8 mouse cellular contexts compared by ENCODE assay signal in genomic region chr6:94966962-94967361, GRCm38 (mm10).
A peak's percentile ranks its signal among the peaks of the same experiment; 100 is the strongest.
DNase-seq lines count a peak whose midpoint lies in the region; ATAC-seq and TF ChIP-seq lines count a peak whose summit lies in the region.
"Had no signal": no experiment of that assay in that cellular context is flagged by ENCODE, and none has a peak within 500 bp of the region (broad histone marks: within the 10 kb centered on the region; RNA-seq: fewer than 3 reads in every experiment).

No protein-coding gene starts in this region.

- H3K4me3 ChIP-seq in MEL (ENCODE audit: control insufficient read depth in 1 of 2, insufficient read depth in 1 of 2, low read depth in 2 of 2, low read length in 2 of 2), result no peak overlapping the region
- H3K4me3 ChIP-seq in intestine, embryonic 15.5 days (replicated peaks), result no peak overlapping the region
- H3K4me3 ChIP-seq in thymus, adult 2 months (ENCODE audit: control insufficient read depth, insufficient read depth, low read length), result no peak overlapping the region
- H3K4me3 ChIP-seq: neural tube, embryonic 12.5 days had no signal

- peak; percentile 91 for TF ChIP-seq RAD21 in MEL (IDR thresholded peaks at IDR 0.05; ENCODE audit: low read depth, low read length)

- H3K79me2 ChIP-seq in MEL (ENCODE audit: control insufficient read depth, insufficient read depth, low read length, poor library complexity), result no peaks in the 10 kb centered on the region

- H3K4me1 ChIP-seq in MEL (ENCODE audit: control insufficient read depth in 1 of 2, insufficient read depth in 2 of 2, low read length in 2 of 2), result peaks cover 2 to 12% of the 10 kb centered on the region in 2 experiments; a peak in 2 of 4 replicates
- no peaks in the 10 kb centered on the region for H3K4me1 ChIP-seq in intestine, embryonic 15.5 days (replicated peaks)
- H3K4me1 ChIP-seq in thymus, adult 2 months (replicated peaks; ENCODE audit: control insufficient read depth, insufficient read depth, low read length), result no peaks in the 10 kb centered on the region; the same call in 1 of the 2 replicates
- H3K4me1 ChIP-seq: neural tube, embryonic 12.5 days had no signal

- H3K36me3 ChIP-seq in MEL (ENCODE audit: control insufficient read depth in 1 of 2, insufficient read depth in 2 of 2, low read length in 2 of 2), result peaks cover 0 to 12% of the 10 kb centered on the region in 2 experiments; a peak in 2 of 4 replicates
- H3K36me3 ChIP-seq in intestine, embryonic 15.5 days, result no peaks in the 10 kb centered on the region
- H3K36me3 ChIP-seq in splenic B cell, adult 2 months (ENCODE audit: control insufficient read depth, insufficient read depth, low read length, poor library complexity, severe bottlenecking), result no peaks in the 10 kb centered on the region
- no peaks in the 10 kb centered on the region for H3K36me3 ChIP-seq in thymus, adult 2 months (ENCODE audit: control insufficient read depth, insufficient read depth, low read length)
- H3K36me3 ChIP-seq: neural tube, embryonic 12.5 days had no signal

- H3K27ac ChIP-seq in MEL (ENCODE audit: control insufficient read depth, low read depth, low read length), result no peak overlapping the region
- H3K27ac ChIP-seq in intestine, embryonic 15.5 days, result no peak overlapping the region
- no peak overlapping the region for H3K27ac ChIP-seq in thymus, adult 2 months (ENCODE audit: control insufficient read depth, insufficient read depth, low read length)
- H3K27ac ChIP-seq: neural tube, embryonic 12.5 days had no signal

- 4% methylated on average over 3 of the region's 3 CpGs for WGBS in intestine, embryonic 15.5 days
- WGBS in thymus, adult 2 months, result 3% methylated on average over 3 of the region's 3 CpGs

- H3K9me3 ChIP-seq in MEL (replicated peaks; ENCODE audit: insufficient read depth, low read length), result no peaks in the 10 kb centered on the region
- no peaks in the 10 kb centered on the region for H3K9me3 ChIP-seq in intestine, embryonic 15.5 days
- H3K9me3 ChIP-seq: neural tube, embryonic 12.5 days had no signal

- peaks cover 0 to 3% of the 10 kb centered on the region in 2 experiments; a peak in 1 of 4 replicates for H3K27me3 ChIP-seq in MEL (ENCODE audit: control insufficient read depth in 1 of 2, insufficient read depth in 2 of 2, low read length in 2 of 2)
- H3K27me3 ChIP-seq in intestine, embryonic 15.5 days (replicated peaks), result no peaks in the 10 kb centered on the region
- no peaks in the 10 kb centered on the region for H3K27me3 ChIP-seq in splenic B cell, adult 2 months (ENCODE audit: control insufficient read depth, insufficient read depth, low read length, poor library complexity, severe bottlenecking)
- H3K27me3 ChIP-seq in thymus, adult 2 months (ENCODE audit: control insufficient read depth, insufficient read depth, low read length), result no peaks in the 10 kb centered on the region
- H3K27me3 ChIP-seq: neural tube, embryonic 12.5 days had no signal

- ATAC-seq in intestine, embryonic 15.5 days, result peak; percentile 39; the same call in 1 of the 2 replicates

- TF ChIP-seq EP300 in MEL (IDR thresholded peaks at IDR 0.05; ENCODE audit: low read depth in 1 of 2, low read length in 2 of 2), result no peak

- TF ChIP-seq POLR2A in MEL (IDR thresholded peaks at IDR 0.05; ENCODE audit: control insufficient read depth in 1 of 2, insufficient read depth in 1 of 2, low read depth in 1 of 2, low read length in 2 of 2, poor library complexity in 1 of 2), result no peak
- TF ChIP-seq POLR2A in thymus, adult 2 months (IDR thresholded peaks at IDR 0.05; ENCODE audit: control insufficient read depth, extremely low read depth, insufficient read depth, low read length, poor library complexity), result no peak

- no peak overlapping the region for H3K9ac ChIP-seq in MEL (ENCODE audit: control insufficient read depth, low read depth, low read length, poor library complexity, severe bottlenecking)
- no peak overlapping the region for H3K9ac ChIP-seq in intestine, embryonic 15.5 days
- H3K9ac ChIP-seq: neural tube, embryonic 12.5 days had no signal

- DNase-seq in layer of hippocampus, postnatal 10 days (ENCODE audit: low spot score in 2 of 2), result peak; percentile 7 to 22
- DNase-seq in layer of hippocampus, adult 9-11 months, result no peak
- peak; percentile 67 for DNase-seq in MEL (ENCODE audit: low read depth, low spot score)
- peak; percentile 19 for DNase-seq in c-Kit-positive CD71-negative TER-119-negative erythroid progenitor cells, embryonic 14.5 days (ENCODE audit: low read depth)
- peak; percentile 65 for DNase-seq in splenic B cell, adult 2 months (ENCODE audit: low read depth, low spot score)
- no peak for DNase-seq in thymus, adult 2 months

- H3K4me2 ChIP-seq in intestine, embryonic 15.5 days (replicated peaks), result no peak overlapping the region
- H3K4me2 ChIP-seq: neural tube, embryonic 12.5 days had no signal

- peak in 2 of 3 experiments; percentile 32 to 95; a peak in 4 of 6 replicates for TF ChIP-seq CTCF in MEL (IDR thresholded peaks at IDR 0.05 in 2 of 3, conservative IDR thresholded peaks at IDR 0.05 in 1 of 3; ENCODE audit: control insufficient read depth in 1 of 3, insufficient read depth in 1 of 3, low read depth in 2 of 3, low read length in 3 of 3, poor library complexity in 1 of 3, severe bottlenecking in 1 of 3)
- TF ChIP-seq CTCF in thymus, adult 2 months (IDR thresholded peaks at IDR 0.05; ENCODE audit: borderline replicate concordance, control insufficient read depth, extremely low read depth, insufficient read depth, low read length, poor library complexity), result no peak

TF ChIP-seq in MEL, 35 proteins besides CTCF, POLR2A, EP300 and RAD21:
- TF ChIP-seq POLR2AphosphoS5 (IDR thresholded peaks at IDR 0.05; ENCODE audit: borderline replicate concordance, low read depth, low read length) (no peak), ZC3H11A (IDR thresholded peaks at IDR 0.05; ENCODE audit: low read depth, low read length) (peak; percentile 90), MYC (IDR thresholded peaks at IDR 0.05; ENCODE audit: low read depth, low read length) (peak; percentile 43; the same call in 1 of the 2 replicates), JUND (IDR thresholded peaks at IDR 0.05; ENCODE audit: low read depth, low read length) (peak; percentile 48; the same call in 1 of the 2 replicates), USF2 (IDR thresholded peaks at IDR 0.05; ENCODE audit: borderline replicate concordance in 1 of 2, insufficient read depth in 1 of 2, low read depth in 1 of 2, low read length in 2 of 2) (no peak), ZNF384 (IDR thresholded peaks at IDR 0.05; ENCODE audit: low read depth, low read length) (peak; percentile 77), GABPA (IDR thresholded peaks at IDR 0.05; ENCODE audit: low read depth, low read length) (no peak), SMC3 (IDR thresholded peaks at IDR 0.05; ENCODE audit: low read depth, low read length) (peak; percentile 92)

Comparison
In these comparisons a context has a peak if more than half of its experiments do, and no peak if none do; other contexts are left out.
1. DNase-seq: peak in layer of hippocampus, postnatal 10 days (2 of 2), MEL (single experiment), c-Kit-positive CD71-negative TER-119-negative erythroid progenitor cells, embryonic 14.5 days (single experiment) and splenic B cell, adult 2 months (single experiment); none in layer of hippocampus, adult 9-11 months (single experiment) and thymus, adult 2 months (single experiment).